Mouse (Mus musculus) liver, postnatal 0 days (tissue): ENCODE measurements around the gene Pigh. TPM values are rescaled to one million over a fixed set of nuclear protein-coding genes. Genes with fewer than 3 reads are reported as not detected.
A peak's percentile ranks its signal among the peaks of the same experiment; 100 is the strongest.

Source experiments
- ATAC-seq: fragments of 200-750 bp; cut with Nextera tagmentation; 2 replicates; pipeline ENCODE4 v1.8.0; 2017; ENCODE audit warnings: mild to moderate bottlenecking, moderate library complexity
- DNase-seq: peaks from one replicate; pipeline ENCODE4 v3.0.0-alpha.2; 2016
- H3K27ac ChIP-seq: fragments of 300-500 bp; sonication (generic); 2 replicates; pipeline ENCODE4 v1.5.1; 2014; ENCODE audit warnings: antibody characterized with exemption, moderate library complexity, mild to moderate bottlenecking, low read depth
- H3K27me3 ChIP-seq: fragments of 300-500 bp; sonication (generic); 2 replicates; pipeline ENCODE4 v1.6.1; 2014; ENCODE audit warnings: low read length, control low read depth, mixed read lengths; ENCODE audit not compliant: insufficient read depth
- H3K36me3 ChIP-seq: fragments of 300-500 bp; sonication (generic); replicated peaks from 2 replicates; pipeline ENCODE4 v1.6.1; 2014; ENCODE audit warnings: mild to moderate bottlenecking, control low read depth, low read length, moderate library complexity, mixed read lengths; ENCODE audit not compliant: insufficient read depth
- H3K4me1 ChIP-seq: fragments of 300-500 bp; sonication (generic); 2 replicates; pipeline ENCODE4 v1.6.1; 2014; ENCODE audit warnings: antibody characterized with exemption, mild to moderate bottlenecking, control low read depth; ENCODE audit not compliant: insufficient read depth
- H3K4me2 ChIP-seq: fragments of 300-500 bp; sonication (generic); 2 replicates; pipeline ENCODE4 v1.6.1; 2014; ENCODE audit warnings: low read depth, mild to moderate bottlenecking, low read length, moderate library complexity, mixed read lengths
- H3K4me3 ChIP-seq: fragments of 300-500 bp; sonication (generic); 2 replicates; pipeline ENCODE4 v1.5.1; 2014; ENCODE audit warnings: low read depth, low read length
- H3K9ac ChIP-seq: fragments of 300-500 bp; sonication (generic); replicated peaks from 2 replicates; pipeline ENCODE4 v1.6.1; 2014; ENCODE audit warnings: mild to moderate bottlenecking, moderate library complexity
- H3K9me3 ChIP-seq: fragments of 300-500 bp; sonication (generic); 2 replicates; pipeline ENCODE4 v1.6.1; 2016; ENCODE audit warnings: mild to moderate bottlenecking, control low read depth, low read length, mixed read lengths
- CTCF ChIP-seq: sonication (generic); IDR thresholded peaks from 2 replicates; pipeline ENCODE4 v1.5.1; 2016; ENCODE audit warnings: antibody characterized with exemption, low read depth
- EP300 ChIP-seq: IDR thresholded peaks from 2 replicates; pipeline ENCODE4 v1.6.1; 2016; ENCODE audit warnings: antibody characterized with exemption, low read depth, mild to moderate bottlenecking
- WGBS: fragments of 180-500 bp; shearing (Covaris S2); extraction: QIAGEN DNeasy Blood & Tissue Kit; methylation state at CpG from one replicate; pipeline ENCODE4 v1.1.7; 2014; ENCODE audit not compliant: insufficient replicate concordance; 5-methylcytosine and 5-hydroxymethylcytosine counted together
- polyA plus RNA-seq: library from polyadenylated mRNA; unstranded; fragments of >200 nt; fragmentation: Nextera tagmentation; extraction: Ambion mirVana; gene quantifications from 2 replicates; pipeline ENCODE4 v1.2.1, GENCODE M21; 2015

Pigh gene
- polyA plus RNA-seq, 1 experiment from 2014 or later = 4.9 TPM

GRCm38 (mm10) chr12:79131178-79131675 is 41.8 kb upstream of the Pigh start:
- H3K4me3 ChIP-seq = peak overlapping the region; percentile 35
- H3K4me2 ChIP-seq = peak overlapping the region; percentile 62
- H3K27ac ChIP-seq = no peak overlapping the region
- H3K4me1 ChIP-seq = peaks cover 8% of the 10 kb centered on the region
- no peak for DNase-seq
- H3K36me3 ChIP-seq = no peaks in the 10 kb centered on the region
- no peak overlapping the region for H3K9ac ChIP-seq
- H3K27me3 ChIP-seq = peaks cover 30% of the 10 kb centered on the region
- WGBS = 1% methylated on average over 22 of the region's 22 CpGs
- H3K9me3 ChIP-seq = no peaks in the 10 kb centered on the region
- TF ChIP-seq CTCF (no peak), EP300 (no peak)
- ATAC-seq = no peak

GRCm38 (mm10) chr12:79130299-79131177 is 41.1 kb upstream of the Pigh start, which contains the start of gene Arg2:
Gene Arg2, plus strand, starts transcription at chr12:79130777.
- Histone ChIP-seq H3K36me3 (no peaks in the 10 kb centered on the region), H3K9me3 (no peaks in the 10 kb centered on the region), H3K9ac (no peak within 1 kb of the TSS), H3K4me2 (peak within 1 kb of the TSS; percentile 62), H3K4me1 (peaks cover 8% of the 10 kb centered on the region), H3K27ac (no peak within 1 kb of the TSS), H3K27me3 (peaks cover 30% of the 10 kb centered on the region), H3K4me3 (peak within 1 kb of the TSS; percentile 35)
- 2% methylated on average over 45 of the region's 47 CpGs for WGBS
- DNase-seq (peak; percentile 77), ATAC-seq (0 out of 2 replicates have a peak, but pooled peaks have one; percentile 31)
- no peak for TF ChIP-seq EP300
- no peak for TF ChIP-seq CTCF

GRCm38 (mm10) chr12:79122820-79123219 is 33.4 kb upstream of the Pigh start:
- WGBS = 29% methylated on average over 3 of the region's 3 CpGs
- Histone ChIP-seq H3K27me3 (no peaks in the 10 kb centered on the region), H3K4me1 (no peaks in the 10 kb centered on the region; the same call in 1 of the 2 replicates), H3K4me2 (no peak overlapping the region), H3K9ac (no peak overlapping the region), H3K27ac (no peak overlapping the region), H3K4me3 (no peak overlapping the region), H3K36me3 (no peaks in the 10 kb centered on the region), H3K9me3 (no peaks in the 10 kb centered on the region)
- no peak for ATAC-seq
- TF ChIP-seq EP300 = no peak
- peak; percentile 50 for TF ChIP-seq CTCF
- no peak for DNase-seq

GRCm38 (mm10) chr12:79118991-79119390 is 29.5 kb upstream of the Pigh start:
- no peak overlapping the region for H3K4me2 ChIP-seq
- H3K4me3 ChIP-seq = no peak overlapping the region
- no peaks in the 10 kb centered on the region for H3K9me3 ChIP-seq
- no peaks in the 10 kb centered on the region; the same call in 1 of the 2 replicates for H3K4me1 ChIP-seq
- DNase-seq = no peak
- no peaks in the 10 kb centered on the region for H3K27me3 ChIP-seq
- 74% methylated on average over 4 of the region's 4 CpGs for WGBS
- TF ChIP-seq EP300 (no peak), CTCF (no peak)
- H3K36me3 ChIP-seq = no peaks in the 10 kb centered on the region
- H3K27ac ChIP-seq = no peak overlapping the region
- no peak for ATAC-seq
- H3K9ac ChIP-seq = no peak overlapping the region

- Histone ChIP-seq H3K4me3 (no peak overlapping the region), H3K27me3 (no peaks in the 10 kb centered on the region), H3K4me2 (no peak overlapping the region), H3K9ac (no peak overlapping the region), H3K4me1 (no peaks in the 10 kb centered on the region), H3K9me3 (no peaks in the 10 kb centered on the region), H3K27ac (no peak overlapping the region), H3K36me3 (no peaks in the 10 kb centered on the region)
- no peak for TF ChIP-seq CTCF
- no peak for TF ChIP-seq EP300
- DNase-seq (no peak), ATAC-seq (no peak)
- 75% methylated on average over 5 of the region's 5 CpGs for WGBS
Measured at GRCm38 (mm10) chr12:79105312-79105711, 15.9 kb upstream of the Pigh start.

GRCm38 (mm10) chr12:79104544-79104943 is 15.1 kb upstream of the Pigh start:
- H3K36me3 ChIP-seq = no peaks in the 10 kb centered on the region
- H3K4me2 ChIP-seq = no peak overlapping the region
- no peaks in the 10 kb centered on the region for H3K9me3 ChIP-seq
- H3K27ac ChIP-seq = peak overlapping the region; percentile 55; the same call in 1 of the 2 replicates
- WGBS = 62% methylated on average over 2 of the region's 2 CpGs
- ATAC-seq = no peak
- TF ChIP-seq CTCF (peak; percentile 37), EP300 (no peak)
- no peak overlapping the region for H3K9ac ChIP-seq
- H3K4me1 ChIP-seq = no peaks in the 10 kb centered on the region
- no peak for DNase-seq
- H3K27me3 ChIP-seq = no peaks in the 10 kb centered on the region
- no peak overlapping the region for H3K4me3 ChIP-seq
